Mouse (Mus musculus): Measurements from ENCODE around the gene Vmp1.

GRCm38 (mm10) chr11:86585598-86585984 lies 98.0 kb downstream of the Vmp1 start:
- no peak for TF ChIP-seq CTCF (IDR thresholded peaks at IDR 0.05; ENCODE audit: low read depth, low read length)
- no peak for TF ChIP-seq POLR2A (IDR thresholded peaks at IDR 0.05; ENCODE audit: insufficient read depth, low read length)
- no peak for TF ChIP-seq EP300 (IDR thresholded peaks at IDR 0.05; ENCODE audit: insufficient read depth, low read depth, low read length)

All from ES-Bruce4 (cell line).